Mouse (Mus musculus) neural tube, embryonic 14.5 days (tissue): Measurements from ENCODE around the gene Atf6. TPM values are rescaled to one million over a fixed set of nuclear protein-coding genes. Genes with fewer than 3 reads are reported as not detected.
A peak's percentile ranks its signal among the peaks of the same experiment; 100 is the strongest.

Experiments
- ATAC-seq: fragments of 200-750 bp; cut with Nextera tagmentation; 2 replicates; pipeline ENCODE4 v1.8.0; 2017; ENCODE audit warnings: low read depth, mild to moderate bottlenecking, moderate TSS enrichment, moderate library complexity
- H3K27ac ChIP-seq: fragments of 300-500 bp; sonication (generic); 2 replicates; pipeline ENCODE4 v1.5.1; 2014; ENCODE audit warnings: low read depth, mild to moderate bottlenecking, control low read depth, low read length, moderate library complexity, mixed read lengths
- H3K27me3 ChIP-seq: fragments of 300-500 bp; sonication (generic); 2 replicates; pipeline ENCODE4 v1.6.1; 2014; ENCODE audit warnings: low read length; ENCODE audit not compliant: control insufficient read depth, insufficient read depth
- H3K36me3 ChIP-seq: fragments of 300-500 bp; sonication (generic); 2 replicates; pipeline ENCODE4 v1.6.1; 2014; ENCODE audit warnings: low read length, mixed read lengths; ENCODE audit not compliant: control insufficient read depth, insufficient read depth
- H3K4me1 ChIP-seq: fragments of 300-500 bp; sonication (generic); 2 replicates; pipeline ENCODE4 v1.6.1; 2014; ENCODE audit warnings: low read length; ENCODE audit not compliant: control insufficient read depth, insufficient read depth
- H3K4me2 ChIP-seq: fragments of 300-500 bp; sonication (generic); 2 replicates; pipeline ENCODE4 v1.6.1; 2014; ENCODE audit warnings: mild to moderate bottlenecking, low read depth, low read length, control low read depth
- H3K4me3 ChIP-seq: fragments of 300-500 bp; sonication (generic); 2 replicates; pipeline ENCODE4 v1.5.1; 2014; ENCODE audit warnings: low read depth, low read length, control low read depth, mixed read lengths
- H3K9ac ChIP-seq: fragments of 300-500 bp; sonication (generic); replicated peaks from 2 replicates; pipeline ENCODE4 v1.6.1; 2014; ENCODE audit warnings: low read depth, mild to moderate bottlenecking, control low read depth, low read length, mixed read lengths
- H3K9me3 ChIP-seq: fragments of 300-500 bp; sonication (generic); 2 replicates; pipeline ENCODE4 v1.6.1; 2016; ENCODE audit warnings: low read length; ENCODE audit not compliant: control insufficient read depth
- WGBS: fragments of 180-500 bp; shearing (Covaris S2); extraction: QIAGEN DNeasy Blood & Tissue Kit; methylation state at CpG from one replicate; pipeline ENCODE4 v1.1.7; 2014; 5-methylcytosine and 5-hydroxymethylcytosine counted together
- polyA plus RNA-seq: library from polyadenylated mRNA; unstranded; fragments of >200 nt; fragmentation: Nextera tagmentation; extraction: Ambion mirVana; gene quantifications from 2 replicates; pipeline ENCODE4 v1.2.1, GENCODE M21; 2014

Atf6 gene
- polyA plus RNA-seq, 1 experiment from 2014 or later = 10.1 TPM

GRCm38 (mm10) chr1:170694821-170695291, 172.7 kb downstream of the Atf6 start:
- WGBS = 65% methylated on average over 5 of the region's 5 CpGs
- no peaks in the 10 kb centered on the region for H3K27me3 ChIP-seq
- H3K27ac ChIP-seq = no peak overlapping the region
- H3K9ac ChIP-seq = no peak overlapping the region
- no peak overlapping the region for H3K4me2 ChIP-seq
- no peaks in the 10 kb centered on the region for H3K9me3 ChIP-seq
- ATAC-seq = no peak
- no peaks in the 10 kb centered on the region for H3K36me3 ChIP-seq
- no peak overlapping the region for H3K4me3 ChIP-seq
- H3K4me1 ChIP-seq = no peaks in the 10 kb centered on the region

GRCm38 (mm10) chr1:170691301-170691700, 176.3 kb downstream of the Atf6 start:
- H3K4me3 ChIP-seq = no peak overlapping the region
- H3K9ac ChIP-seq = no peak overlapping the region
- no peaks in the 10 kb centered on the region for H3K9me3 ChIP-seq
- H3K36me3 ChIP-seq = no peaks in the 10 kb centered on the region
- 90% methylated on average over 5 of the region's 5 CpGs for WGBS
- no peaks in the 10 kb centered on the region for H3K27me3 ChIP-seq
- no peaks in the 10 kb centered on the region for H3K4me1 ChIP-seq
- no peak for ATAC-seq
- no peak overlapping the region for H3K27ac ChIP-seq
- H3K4me2 ChIP-seq = no peak overlapping the region

GRCm38 (mm10) chr1:170689773-170690172, 177.8 kb downstream of the Atf6 start:
- 96% methylated on average over 8 of the region's 8 CpGs for WGBS
- Histone ChIP-seq H3K9me3 (no peaks in the 10 kb centered on the region), H3K9ac (no peak overlapping the region), H3K36me3 (no peaks in the 10 kb centered on the region), H3K4me1 (no peaks in the 10 kb centered on the region), H3K4me2 (no peak overlapping the region), H3K27me3 (no peaks in the 10 kb centered on the region), H3K4me3 (no peak overlapping the region), H3K27ac (no peak overlapping the region)
- no peak for ATAC-seq

DNA sequence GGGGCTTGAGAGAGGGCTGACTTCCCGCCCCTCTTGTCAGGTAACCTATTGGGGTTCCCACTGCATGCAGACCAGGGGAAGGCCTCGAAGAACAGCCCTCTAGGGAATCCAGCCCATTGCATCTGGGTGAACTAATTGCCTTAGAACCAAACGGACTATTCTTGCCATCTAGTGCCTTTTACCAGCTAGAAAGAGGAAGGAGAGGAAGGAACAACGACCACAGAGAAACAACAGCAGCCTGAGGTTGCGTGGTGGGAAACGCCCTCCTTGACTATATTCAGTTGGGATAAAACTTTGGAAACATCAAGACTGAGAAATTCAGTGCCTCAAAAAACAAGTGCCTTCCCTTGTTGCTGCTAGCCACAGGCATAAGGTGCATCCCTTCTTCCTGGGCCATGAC, 183.7 kb downstream of the Atf6 start:
- H3K4me1 ChIP-seq = no peaks in the 10 kb centered on the region
- H3K4me2 ChIP-seq = no peak overlapping the region
- H3K4me3 ChIP-seq = no peak overlapping the region
- WGBS = 84% methylated on average over 6 of the region's 6 CpGs
- H3K27ac ChIP-seq = no peak overlapping the region
- no peak overlapping the region for H3K9ac ChIP-seq
- H3K9me3 ChIP-seq = no peaks in the 10 kb centered on the region
- H3K36me3 ChIP-seq = no peaks in the 10 kb centered on the region
- ATAC-seq = no peak
- H3K27me3 ChIP-seq = no peaks in the 10 kb centered on the region

DNA sequence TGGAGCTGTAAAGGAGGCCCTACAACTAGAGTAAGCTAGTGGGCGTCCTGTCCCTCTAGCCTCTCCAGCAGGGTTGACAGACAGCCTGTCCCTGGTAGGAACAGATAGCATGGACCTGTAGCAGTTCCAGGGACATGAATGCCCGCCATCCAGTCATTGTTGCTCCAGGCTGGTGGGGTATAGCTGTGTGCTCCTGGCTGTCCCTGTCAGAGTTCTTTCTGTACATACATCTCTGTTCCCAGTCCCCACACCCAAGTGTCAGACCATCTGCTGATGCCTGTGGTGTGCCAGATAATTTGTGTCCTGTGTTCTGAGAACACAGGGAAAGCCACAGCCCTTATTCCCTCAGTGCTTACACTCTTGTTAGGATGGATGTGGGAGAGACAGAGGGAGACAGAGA, 187.9 kb downstream of the Atf6 start:
- WGBS = 54% methylated on average over 2 of the region's 2 CpGs

GRCm38 (mm10) chr1:170678861-170679260, 188.7 kb downstream of the Atf6 start:
- Histone ChIP-seq H3K36me3 (no peaks in the 10 kb centered on the region), H3K27ac (peak overlapping the region; percentile 30; the same call in 1 of the 2 replicates), H3K4me3 (no peak overlapping the region), H3K9me3 (no peaks in the 10 kb centered on the region), H3K4me2 (no peak overlapping the region), H3K27me3 (no peaks in the 10 kb centered on the region), H3K9ac (no peak overlapping the region), H3K4me1 (no peaks in the 10 kb centered on the region)
- 47% methylated on average over 4 of the region's 4 CpGs for WGBS
- ATAC-seq = no peak

More for the DNA sequence above, 187.9 kb downstream of the Atf6 start:
- H3K9ac ChIP-seq = no peak overlapping the region
- no peak for ATAC-seq
- no peaks in the 10 kb centered on the region for H3K27me3 ChIP-seq
- no peak overlapping the region for H3K27ac ChIP-seq
- H3K4me1 ChIP-seq = no peaks in the 10 kb centered on the region
- H3K4me3 ChIP-seq = no peak overlapping the region
- no peaks in the 10 kb centered on the region for H3K36me3 ChIP-seq
- H3K4me2 ChIP-seq = no peak overlapping the region
- H3K9me3 ChIP-seq = no peaks in the 10 kb centered on the region

DNA sequence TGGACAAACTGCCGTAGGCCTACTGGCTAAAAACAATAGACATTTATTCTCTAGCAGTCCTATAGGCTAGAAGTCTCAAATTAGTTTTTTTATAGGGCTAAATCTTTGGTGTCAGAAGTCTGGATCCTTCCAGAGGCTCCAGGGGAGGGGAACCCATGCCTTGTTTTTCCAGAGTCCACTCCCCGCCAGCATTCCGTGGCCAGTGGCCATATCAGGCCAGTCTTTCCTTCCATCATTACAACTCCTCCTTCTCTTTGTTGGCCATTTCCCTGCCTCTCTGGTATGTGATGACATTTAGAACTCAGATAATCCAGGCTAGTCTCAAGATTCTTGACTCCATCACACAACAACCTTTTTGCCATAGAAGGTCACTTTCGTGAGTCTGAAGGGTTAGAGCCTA, 189.9 kb downstream of the Atf6 start:
- H3K36me3 ChIP-seq = no peaks in the 10 kb centered on the region
- H3K27ac ChIP-seq = no peak overlapping the region
- no peak for ATAC-seq
- no peak overlapping the region for H3K4me2 ChIP-seq
- 94% methylated on average over 4 of the region's 4 CpGs for WGBS
- H3K9me3 ChIP-seq = no peaks in the 10 kb centered on the region
- H3K4me1 ChIP-seq = no peaks in the 10 kb centered on the region
- no peak overlapping the region for H3K4me3 ChIP-seq
- no peaks in the 10 kb centered on the region for H3K27me3 ChIP-seq
- no peak overlapping the region for H3K9ac ChIP-seq

DNA sequence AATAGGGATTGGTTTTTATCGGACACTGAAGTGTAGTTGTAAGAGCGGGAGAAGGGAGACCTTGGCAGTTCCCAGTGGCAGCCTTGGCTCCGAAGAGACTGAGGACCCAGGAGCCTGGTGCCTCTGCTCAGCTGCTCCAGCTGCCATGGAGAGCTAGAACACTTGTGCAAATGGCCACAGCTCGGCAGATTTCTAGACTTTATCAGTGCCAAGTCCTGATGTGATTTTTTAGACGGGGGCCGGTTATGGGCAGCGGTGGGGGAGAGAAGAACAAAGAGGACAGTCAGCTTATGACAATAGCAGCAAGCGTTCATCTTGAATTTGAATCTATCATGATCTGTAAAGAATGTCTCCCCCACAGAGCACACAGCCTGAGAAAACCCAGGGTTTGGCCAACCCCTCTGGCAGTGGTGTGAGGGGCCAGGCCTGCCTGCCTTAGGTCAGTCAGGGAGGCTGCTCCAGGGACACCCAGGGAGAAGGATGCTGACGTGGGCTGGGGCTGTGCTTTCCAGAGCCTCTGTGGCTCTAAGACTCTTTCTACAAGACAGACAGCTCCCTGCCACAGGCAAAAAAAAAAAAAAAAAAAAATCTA, 193.3 kb downstream of the Atf6 start:
- Histone ChIP-seq H3K9ac (no peak overlapping the region), H3K27me3 (no peaks in the 10 kb centered on the region), H3K4me3 (no peak overlapping the region), H3K36me3 (no peaks in the 10 kb centered on the region), H3K27ac (no peak overlapping the region; the same call in 1 of the 2 replicates), H3K4me1 (no peaks in the 10 kb centered on the region), H3K4me2 (no peak overlapping the region), H3K9me3 (no peaks in the 10 kb centered on the region; the same call in 1 of the 2 replicates)
- no peak for ATAC-seq
- WGBS = 63% methylated on average over 9 of the region's 9 CpGs

- H3K36me3 ChIP-seq = no peaks in the 10 kb centered on the region
- no peak overlapping the region for H3K27ac ChIP-seq
- ATAC-seq = no peak
- no peaks in the 10 kb centered on the region for H3K9me3 ChIP-seq
- WGBS = 73% methylated on average over 7 of the region's 7 CpGs
- no peaks in the 10 kb centered on the region for H3K4me1 ChIP-seq
- H3K4me2 ChIP-seq = no peak overlapping the region
- H3K27me3 ChIP-seq = no peaks in the 10 kb centered on the region
- no peak overlapping the region for H3K9ac ChIP-seq
- no peak overlapping the region for H3K4me3 ChIP-seq
These were observed 202.4 kb downstream of the Atf6 start for GRCm38 (mm10) chr1:170665200-170665599.
